Mouse (Mus musculus): Measurements from ENCODE around the gene Gm14443.

DNA sequence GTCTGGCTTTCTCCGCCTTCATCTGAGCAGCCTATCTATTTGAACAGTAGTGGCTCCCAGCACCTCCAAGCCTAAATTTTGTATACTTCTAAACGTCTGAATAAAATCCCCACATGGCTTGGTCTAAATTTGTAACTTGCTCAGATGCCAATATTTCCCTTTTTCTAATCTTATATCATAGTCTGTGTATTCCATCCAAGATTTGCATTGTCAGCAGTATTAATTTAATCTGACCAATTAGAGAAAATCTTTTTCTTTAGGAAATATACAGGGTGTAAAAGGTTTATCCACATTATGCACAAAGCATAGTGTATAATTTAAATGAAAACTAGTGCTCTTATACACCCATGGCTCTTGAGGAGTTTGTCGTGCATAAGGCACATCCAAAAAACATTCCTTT lies 17.0 kb downstream of the Gm14443 start:
- TF ChIP-seq EP300 (IDR thresholded peaks at IDR 0.05; ENCODE audit: low read depth) (no peak), CTCF (IDR thresholded peaks at IDR 0.05; ENCODE audit: low read depth) (no peak)
